In the genomic region with DNA sequence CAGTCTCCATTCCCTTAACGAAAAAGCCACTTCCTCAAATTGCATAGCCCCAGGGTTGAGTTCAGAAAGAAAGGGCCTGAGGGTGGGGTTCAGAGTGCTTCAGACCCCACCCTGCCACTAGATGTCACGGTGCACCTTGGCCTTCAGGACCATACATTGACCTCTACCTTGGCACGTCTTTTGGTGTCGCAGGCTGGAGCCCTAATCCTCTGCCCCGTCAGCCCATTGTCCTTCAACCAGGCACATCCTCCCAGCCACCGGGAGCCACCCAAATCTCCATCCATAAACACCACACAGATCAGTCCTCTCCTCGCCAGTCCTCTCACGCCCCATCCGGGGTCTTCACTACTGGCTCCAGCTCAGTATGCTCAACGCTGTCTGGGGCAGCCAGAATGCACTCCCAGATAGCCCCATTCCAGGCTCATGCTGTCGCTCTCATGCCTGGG, we compare ENCODE assay signal across 8 mouse cellular contexts. TPM values are rescaled to one million over a fixed set of nuclear protein-coding genes. Genes with fewer than 3 reads are reported as not detected.
A peak's percentile ranks its signal among the peaks of the same experiment; 100 is the strongest.
DNase-seq lines count a peak whose midpoint lies in the region; ATAC-seq lines count a peak whose summit lies in the region.

No protein-coding gene starts in this region.

- H3K27ac ChIP-seq in embryonic facial prominence, embryonic 12.5 days = no peak overlapping the region
- H3K27ac ChIP-seq in intestine, embryonic 16.5 days (ENCODE audit: low read length) = no peak overlapping the region
- H3K27ac ChIP-seq in midbrain, embryonic 15.5 days = no peak overlapping the region

- no peaks in the 10 kb centered on the region for H3K9me3 ChIP-seq in embryonic facial prominence, embryonic 12.5 days
- no peaks in the 10 kb centered on the region for H3K9me3 ChIP-seq in intestine, embryonic 16.5 days (ENCODE audit: control insufficient read depth, low read length)
- H3K9me3 ChIP-seq in midbrain, embryonic 15.5 days = no peaks in the 10 kb centered on the region

- H3K27me3 ChIP-seq in embryonic facial prominence, embryonic 12.5 days = peaks cover 50% of the 10 kb centered on the region
- peaks cover 5% of the 10 kb centered on the region; the same call in 1 of the 2 replicates for H3K27me3 ChIP-seq in intestine, embryonic 16.5 days (replicated peaks; ENCODE audit: control insufficient read depth, insufficient read depth, low read length)
- peaks cover 31% of the 10 kb centered on the region for H3K27me3 ChIP-seq in midbrain, embryonic 15.5 days (replicated peaks)

- H3K4me3 ChIP-seq in embryonic facial prominence, embryonic 12.5 days = peak overlapping the region; percentile 22; the same call in 1 of the 2 replicates
- peak overlapping the region; percentile 50; the same call in 1 of the 2 replicates for H3K4me3 ChIP-seq in intestine, embryonic 16.5 days (ENCODE audit: low read length)
- peak overlapping the region; percentile 39; the same call in 1 of the 2 replicates for H3K4me3 ChIP-seq in midbrain, embryonic 15.5 days

- peak; percentile 0 for DNase-seq in ovary, adult 18-20 months (ENCODE audit: low spot score)
- DNase-seq in ovary, postnatal 10 days (ENCODE audit: low spot score) = no peak
- no peak for DNase-seq in embryo, embryonic 10 days (ENCODE audit: low spot score)
- DNase-seq in frontal cortex, adult 2 months (ENCODE audit: extremely low spot score in 1 of 2, low spot score in 1 of 2) = no peak
- no peak for DNase-seq in cerebellum, adult 8-10 months

- peak overlapping the region; percentile 52 for H3K4me2 ChIP-seq in embryonic facial prominence, embryonic 12.5 days (replicated peaks)
- H3K4me2 ChIP-seq in intestine, embryonic 16.5 days (ENCODE audit: low read depth, low read length) = peak overlapping the region; percentile 70
- peak overlapping the region; percentile 78 for H3K4me2 ChIP-seq in midbrain, embryonic 15.5 days

- H3K4me1 ChIP-seq in embryonic facial prominence, embryonic 12.5 days = peaks cover 3% of the 10 kb centered on the region
- H3K4me1 ChIP-seq in intestine, embryonic 16.5 days (ENCODE audit: control insufficient read depth, insufficient read depth, low read length) = peaks cover 3% of the 10 kb centered on the region; the same call in 1 of the 2 replicates
- peaks cover 11% of the 10 kb centered on the region for H3K4me1 ChIP-seq in midbrain, embryonic 15.5 days

- 18% methylated on average over 11 of the region's 11 CpGs for WGBS in embryonic facial prominence, embryonic 12.5 days
- 17% methylated on average over 11 of the region's 11 CpGs for WGBS in intestine, embryonic 16.5 days
- 8% methylated on average over 11 of the region's 11 CpGs for WGBS in midbrain, embryonic 15.5 days

- H3K36me3 ChIP-seq in embryonic facial prominence, embryonic 12.5 days = no peaks in the 10 kb centered on the region
- H3K36me3 ChIP-seq in intestine, embryonic 16.5 days (ENCODE audit: control insufficient read depth, insufficient read depth, low read length) = no peaks in the 10 kb centered on the region
- H3K36me3 ChIP-seq in midbrain, embryonic 15.5 days (replicated peaks) = no peaks in the 10 kb centered on the region

- ATAC-seq in embryonic facial prominence, embryonic 12.5 days (ENCODE audit: insufficient number of reproducible peaks, insufficient read depth, low FRiP score, low TSS enrichment) = no peak
- no peak for ATAC-seq in intestine, embryonic 16.5 days
- ATAC-seq in midbrain, embryonic 15.5 days (replicated peaks) = no peak

- no peak overlapping the region for H3K9ac ChIP-seq in embryonic facial prominence, embryonic 12.5 days
- H3K9ac ChIP-seq in intestine, embryonic 16.5 days (ENCODE audit: low read depth, low read length) = peak overlapping the region; percentile 58
- 0 out of 2 replicates have a peak overlapping the region, but pooled peaks have one; percentile 7 for H3K9ac ChIP-seq in midbrain, embryonic 15.5 days

RNA-seq across cellular contexts. Expression of gene Padi2, which starts 0.7 kb away (rescaled TPM):
- polyA plus RNA-seq in embryonic facial prominence, embryonic 12.5 days (2016; fragmentation: Nextera tagmentation; extraction: Ambion mirVana) = 3.0 and 3.6 TPM in 2 replicates
- polyA plus RNA-seq in intestine, embryonic 16.5 days (2015; fragmentation: Nextera tagmentation; extraction: Ambion mirVana) = 3.0 and 3.5 TPM in 2 replicates
- polyA plus RNA-seq in midbrain, embryonic 15.5 days (2015; fragmentation: Nextera tagmentation; extraction: Ambion mirVana) = 1.2 and 1.4 TPM in 2 replicates
- polyA plus RNA-seq in frontal cortex, adult 2 months (2012; rRNA removed) = 12.2 and 13.0 TPM in 2 replicates

RNA-seq across cellular contexts. Expression of gene Sdhb, which starts 55.6 kb away (rescaled TPM):
- polyA plus RNA-seq in embryonic facial prominence, embryonic 12.5 days (2016; fragmentation: Nextera tagmentation; extraction: Ambion mirVana) = 388 and 392 TPM in 2 replicates
- 671 and 689 TPM in 2 replicates for polyA plus RNA-seq in intestine, embryonic 16.5 days (2015; fragmentation: Nextera tagmentation; extraction: Ambion mirVana)
- 442 and 447 TPM in 2 replicates for polyA plus RNA-seq in midbrain, embryonic 15.5 days (2015; fragmentation: Nextera tagmentation; extraction: Ambion mirVana)
- 282 and 283 TPM in 2 replicates for polyA plus RNA-seq in frontal cortex, adult 2 months (2012; rRNA removed)

RNA-seq across cellular contexts. Expression of gene Padi1, which starts 59.9 kb away (rescaled TPM):
- 0.12 and 0.14 TPM in 2 replicates for polyA plus RNA-seq in embryonic facial prominence, embryonic 12.5 days (2016; fragmentation: Nextera tagmentation; extraction: Ambion mirVana)
- polyA plus RNA-seq in intestine, embryonic 16.5 days (2015; fragmentation: Nextera tagmentation; extraction: Ambion mirVana) = 0.28 and 0.43 TPM in 2 replicates
- polyA plus RNA-seq in midbrain, embryonic 15.5 days (2015; fragmentation: Nextera tagmentation; extraction: Ambion mirVana) = 0.04 TPM in 1 of 2 replicates, not detected in the other
- 0.48 and 0.76 TPM in 2 replicates for polyA plus RNA-seq in frontal cortex, adult 2 months (2012; rRNA removed)
